Mouse (Mus musculus) gonadal fat pad, adult 2 months (tissue): ENCODE data around the gene Tmub2. TPM values are rescaled to one million over a fixed set of nuclear protein-coding genes. Genes with fewer than 3 reads are reported as not detected.

ENCODE experiments used
- DNase-seq: peaks from one replicate; pipeline ENCODE4 v3.0.0-alpha.2; 2012; ENCODE audit warnings: low read depth
- polyA plus RNA-seq: library from polyadenylated mRNA; depleted of rRNA; stranded (reverse); fragments of >200 nt; gene quantifications from 2 replicates; pipeline ENCODE4 v1.2.3, GENCODE M21; 2012; rRNA removed

Gene Tmub2
- 58.8 and 66.7 TPM in 2 replicates for polyA plus RNA-seq

- no peak for DNase-seq
Observed at GRCm38 (mm10) chr11:102284501-102285094, at the start of gene Tmub2. Tmub2 (plus strand) TSS chr11:102284931.

GRCm38 (mm10) chr11:102236022-102236421 lies 48.7 kb upstream of the Tmub2 start:
- DNase-seq, result no peak

GRCm38 (mm10) chr11:102240636-102241035 lies 44.1 kb upstream of the Tmub2 start:
- no peak for DNase-seq

- no peak for DNase-seq
Observed at GRCm38 (mm10) chr11:102241246-102241645, 43.5 kb upstream of the Tmub2 start.

- no peak for DNase-seq
Observed at GRCm38 (mm10) chr11:102241874-102242273, 42.9 kb upstream of the Tmub2 start.

- no peak for DNase-seq
Observed at GRCm38 (mm10) chr11:102244926-102245449, 39.7 kb upstream of the Tmub2 start.

- DNase-seq, result no peak
Observed at GRCm38 (mm10) chr11:102245581-102246272, 39.0 kb upstream of the Tmub2 start.

GRCm38 (mm10) chr11:102246273-102246635 lies 38.5 kb upstream of the Tmub2 start:
- no peak for DNase-seq

GRCm38 (mm10) chr11:102246871-102247270 lies 37.9 kb upstream of the Tmub2 start:
- no peak for DNase-seq

- no peak for DNase-seq
Observed at GRCm38 (mm10) chr11:102248630-102249230, 36.0 kb upstream of the Tmub2 start, which contains the start of gene BC030867. BC030867 (plus strand) TSS chr11:102248882.

- no peak for DNase-seq
Observed at GRCm38 (mm10) chr11:102249351-102250090, 35.2 kb upstream of the Tmub2 start.

GRCm38 (mm10) chr11:102257514-102257913 lies 27.2 kb upstream of the Tmub2 start:
- no peak for DNase-seq

GRCm38 (mm10) chr11:102258095-102258494 lies 26.6 kb upstream of the Tmub2 start:
- no peak for DNase-seq

GRCm38 (mm10) chr11:102258521-102258920 lies 26.2 kb upstream of the Tmub2 start:
- no peak for DNase-seq

- DNase-seq, result no peak
Observed at GRCm38 (mm10) chr11:102263211-102263610, 21.5 kb upstream of the Tmub2 start.

GRCm38 (mm10) chr11:102265816-102266215 lies 18.9 kb upstream of the Tmub2 start:
- no peak for DNase-seq

GRCm38 (mm10) chr11:102266631-102267355 lies 17.9 kb upstream of the Tmub2 start:
- DNase-seq, result no peak

- no peak for DNase-seq
Observed at GRCm38 (mm10) chr11:102267480-102267879, 17.3 kb upstream of the Tmub2 start.

GRCm38 (mm10) chr11:102268520-102269244 lies 16.0 kb upstream of the Tmub2 start, which contains the start of gene Asb16:
Asb16 (plus strand) TSS chr11:102268743.
- DNase-seq, result no peak

GRCm38 (mm10) chr11:102276411-102276915 lies 8.3 kb upstream of the Tmub2 start:
- DNase-seq, result no peak
